Mouse (Mus musculus) lung, adult 18-20 months (tissue): Measurements from ENCODE around the gene Met.

ENCODE experiments used
- DNase-seq, 2 experiments: peaks; one replicate each; pipeline ENCODE4 v3.0.0; 2022; ENCODE audit warnings: mixed read lengths in 2 of 2

Met gene

DNA sequence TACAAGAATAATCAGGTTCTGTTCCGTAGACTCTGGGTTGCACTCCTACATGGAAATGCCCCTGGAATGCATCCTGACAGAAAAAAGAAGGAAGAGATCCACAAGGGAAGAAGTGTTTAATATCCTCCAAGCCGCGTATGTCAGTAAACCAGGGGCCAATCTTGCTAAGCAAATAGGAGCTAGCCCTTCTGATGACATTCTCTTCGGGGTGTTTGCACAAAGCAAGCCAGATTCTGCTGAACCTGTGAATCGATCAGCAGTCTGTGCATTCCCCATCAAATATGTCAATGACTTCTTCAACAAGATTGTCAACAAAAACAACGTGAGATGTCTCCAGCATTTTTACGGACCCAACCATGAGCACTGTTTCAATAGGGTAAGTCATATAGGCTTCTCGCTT, 28.5 kb downstream of the Met start:
- DNase-seq, result no peak

DNA sequence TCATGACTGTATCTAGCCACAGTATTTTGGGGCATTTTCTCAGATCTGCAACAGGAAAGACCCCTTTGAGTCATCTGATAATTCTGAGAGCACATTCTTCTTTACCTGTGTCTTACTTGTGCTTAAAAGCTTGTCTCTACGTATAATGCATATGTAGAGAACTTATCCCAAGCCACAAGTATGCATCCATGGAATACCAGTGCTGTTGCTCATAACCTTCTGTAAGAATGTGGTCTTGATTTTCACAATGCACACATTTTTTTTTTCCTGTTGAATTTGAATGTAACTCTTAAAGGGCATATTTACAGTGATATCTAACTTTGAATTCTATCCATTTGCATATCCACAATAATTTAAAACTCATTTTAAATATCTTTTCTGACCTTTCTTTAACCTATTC, 31.8 kb downstream of the Met start:
- no peak for DNase-seq

DNA sequence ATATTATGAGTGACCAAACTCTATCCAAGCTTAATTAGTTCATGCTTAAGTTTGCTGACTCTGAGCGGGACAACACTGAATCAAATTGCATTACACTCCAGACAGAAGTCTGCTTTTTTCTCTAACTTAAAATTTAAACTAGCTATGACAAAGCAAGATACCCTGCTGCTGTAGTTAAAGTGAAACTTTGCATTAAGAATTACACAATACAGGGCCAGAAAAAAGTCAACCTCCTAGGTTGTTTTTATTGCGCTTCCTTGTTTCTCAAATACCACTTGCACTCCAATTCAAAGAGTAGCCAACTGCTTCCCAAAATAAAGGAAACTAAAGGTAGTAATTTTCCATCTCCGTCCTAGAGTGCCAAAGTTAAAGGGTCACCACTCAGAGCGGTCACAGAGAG, 33.8 kb downstream of the Met start:
- no peak for DNase-seq

DNA sequence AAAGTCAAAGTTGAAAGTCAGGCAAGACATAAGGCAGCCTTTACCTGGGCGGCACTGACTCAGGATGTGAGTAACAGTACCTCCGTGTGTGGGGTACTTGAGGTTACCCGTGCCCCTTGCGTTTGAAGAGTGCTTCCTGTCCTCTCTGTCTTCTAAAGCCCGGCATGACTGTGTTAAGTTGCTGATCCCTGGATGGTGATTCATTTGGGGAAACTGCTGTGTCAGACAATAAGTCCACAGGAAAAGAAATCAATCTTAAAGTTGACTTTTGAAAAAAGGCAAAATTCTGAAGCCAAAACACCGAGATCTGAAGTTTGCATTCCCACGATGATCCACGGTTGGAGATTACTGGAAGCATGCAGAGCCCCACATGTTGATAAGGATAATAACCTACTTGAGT, 35.2 kb downstream of the Met start:
- DNase-seq, result no peak

DNA sequence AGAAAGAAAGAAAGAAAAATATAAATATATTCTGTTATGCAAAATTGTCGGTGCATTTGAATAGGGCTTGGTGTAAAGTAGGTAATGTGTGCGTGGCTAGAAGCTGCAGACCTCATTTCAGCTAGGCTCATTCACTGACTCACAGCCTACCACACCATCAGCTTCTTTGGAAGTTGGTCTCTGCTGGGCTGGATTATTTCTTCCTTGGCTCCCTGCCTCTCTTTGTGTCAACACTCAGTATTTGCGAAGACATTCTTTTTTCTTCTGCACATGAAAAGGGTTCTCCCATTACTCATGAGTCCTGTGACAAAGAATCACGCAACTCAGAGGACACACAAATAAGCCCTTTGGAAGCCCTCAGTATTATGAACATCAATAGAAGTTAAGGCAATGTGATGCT, 37.8 kb downstream of the Met start:
- DNase-seq, result no peak

DNA sequence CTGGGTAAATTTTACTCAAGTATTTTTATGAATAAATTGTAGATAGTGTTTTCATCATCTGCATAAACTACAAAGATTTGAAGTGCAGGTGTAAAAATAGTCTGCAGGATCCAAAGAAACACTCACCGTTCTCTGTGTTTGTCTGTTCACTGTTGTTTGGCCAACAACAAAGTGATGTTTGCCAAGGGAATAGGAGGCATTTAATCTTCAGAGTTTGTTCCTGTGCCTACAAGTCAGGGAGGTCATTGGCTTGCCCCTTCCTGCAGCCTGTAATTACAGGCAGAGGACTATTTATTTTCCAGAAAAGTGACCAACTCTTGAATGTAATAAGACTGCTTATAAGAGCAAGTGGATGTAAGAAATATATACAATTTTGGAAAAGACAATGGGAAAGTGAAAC, 38.7 kb downstream of the Met start:
- no peak for DNase-seq

DNA sequence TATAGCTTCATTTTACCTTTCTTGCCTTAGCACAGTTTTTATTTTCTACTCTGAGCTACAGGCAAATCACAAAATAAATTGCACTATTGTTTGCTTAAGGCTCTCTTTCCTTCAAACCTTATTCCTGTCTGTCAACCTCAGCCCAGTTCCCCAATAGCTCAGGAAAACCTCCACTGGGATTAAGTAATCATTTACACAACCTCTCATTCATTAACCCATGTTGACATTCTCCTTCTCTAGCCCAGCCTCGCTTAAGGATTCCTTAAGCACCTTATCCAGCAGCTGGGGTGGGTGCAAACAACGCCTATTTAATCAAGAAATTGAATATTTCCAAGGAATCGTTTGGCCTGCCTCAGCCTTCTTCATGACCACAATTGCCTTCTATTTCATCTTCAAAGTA, 40.1 kb downstream of the Met start:
- DNase-seq, result peak in 1 of 2 experiments; percentile 48

DNA sequence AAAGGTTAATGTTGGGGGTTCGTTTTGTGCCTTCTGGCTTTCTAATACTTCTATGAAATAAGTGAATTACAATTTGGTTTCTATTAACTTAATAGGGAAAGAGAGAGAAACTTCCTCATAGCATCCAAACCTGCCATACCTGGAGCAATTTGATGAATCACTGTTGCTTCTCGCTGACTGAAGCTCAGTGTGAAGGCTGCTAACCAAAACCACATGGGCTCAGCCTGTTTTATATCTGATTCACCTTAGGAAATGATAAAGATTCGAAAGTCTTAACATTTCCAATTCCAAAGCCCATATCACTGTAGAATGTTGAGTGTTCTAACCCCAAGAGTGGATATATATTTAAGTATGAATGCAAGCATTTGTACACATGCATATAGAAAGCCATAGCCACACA, 41.9 kb downstream of the Met start:
- DNase-seq, result no peak

DNA sequence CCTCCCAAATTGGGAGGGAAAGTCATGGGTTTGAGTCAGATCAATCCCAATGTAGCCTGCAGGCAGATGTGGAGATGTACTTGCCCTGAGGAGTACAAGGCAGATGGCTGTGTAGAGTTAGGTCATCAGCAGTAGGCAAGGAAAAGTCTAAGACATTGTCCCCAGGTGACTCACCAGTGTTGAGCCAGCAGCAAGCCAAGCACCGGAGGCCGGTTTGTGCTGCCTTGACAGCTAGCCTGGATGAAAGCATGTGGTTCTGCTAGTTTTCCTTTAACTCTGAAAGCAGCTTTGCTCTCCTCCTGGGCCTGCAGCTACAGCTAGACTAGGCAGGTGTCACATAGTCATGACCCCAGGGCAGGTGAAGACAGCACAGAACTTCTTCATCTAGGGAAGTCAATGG, 43.2 kb downstream of the Met start:
- peak; percentile 34 to 54 for DNase-seq

DNA sequence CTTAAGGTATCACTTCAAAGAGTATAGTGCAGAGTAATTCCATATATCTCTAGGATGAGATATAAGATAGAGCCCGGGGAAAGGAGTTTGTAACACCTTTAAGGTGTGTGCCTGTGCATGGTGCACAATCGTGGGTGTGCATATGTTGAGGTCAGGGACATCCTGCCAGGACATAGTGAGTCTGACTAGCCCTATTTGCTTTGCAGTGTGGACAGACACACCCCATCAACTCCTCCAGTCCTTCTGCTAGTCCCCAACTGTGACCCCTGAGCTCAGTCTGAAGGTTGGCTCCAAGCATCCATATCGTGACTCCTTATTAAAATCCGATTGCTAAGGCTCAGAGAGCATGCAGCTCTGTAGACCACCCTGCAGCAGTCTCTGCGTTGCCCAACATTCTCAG, 44.6 kb downstream of the Met start:
- DNase-seq, result no peak

DNA sequence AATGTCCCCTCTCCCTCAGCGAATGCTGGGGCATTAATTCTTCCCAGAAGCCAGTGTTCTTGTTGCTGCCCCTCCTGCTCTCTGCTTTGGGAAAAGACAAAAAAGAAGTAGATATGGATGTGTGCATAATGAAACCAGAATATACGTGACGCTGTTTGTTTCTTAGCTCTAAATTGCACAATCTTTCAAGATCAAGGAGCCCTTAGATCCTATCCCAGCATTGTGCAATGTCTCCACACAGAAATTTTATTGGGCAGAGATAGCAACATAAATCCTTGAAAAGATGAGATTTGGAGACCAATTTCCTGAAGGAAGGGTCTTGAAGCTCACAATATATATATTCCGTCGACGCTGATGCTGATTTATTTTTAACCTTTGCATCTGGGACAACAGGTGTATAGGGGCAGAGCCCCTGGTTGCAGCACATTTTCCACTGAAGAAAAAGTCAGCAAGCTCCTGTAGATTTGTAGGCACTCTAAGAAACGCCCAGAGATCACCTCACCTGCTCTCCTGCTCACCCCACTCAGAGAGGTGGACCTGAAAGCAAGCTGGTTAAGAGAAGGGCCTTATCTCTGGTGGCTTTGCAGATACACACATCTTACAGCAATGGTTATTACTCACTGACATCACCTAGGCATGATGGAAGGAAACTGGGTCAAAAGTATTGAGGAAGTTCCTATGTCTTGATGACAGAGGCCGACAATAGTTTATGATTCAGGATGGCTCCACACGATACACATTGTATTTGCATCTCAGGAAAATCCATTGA, 45.2 kb downstream of the Met start:
- no peak for DNase-seq

DNA sequence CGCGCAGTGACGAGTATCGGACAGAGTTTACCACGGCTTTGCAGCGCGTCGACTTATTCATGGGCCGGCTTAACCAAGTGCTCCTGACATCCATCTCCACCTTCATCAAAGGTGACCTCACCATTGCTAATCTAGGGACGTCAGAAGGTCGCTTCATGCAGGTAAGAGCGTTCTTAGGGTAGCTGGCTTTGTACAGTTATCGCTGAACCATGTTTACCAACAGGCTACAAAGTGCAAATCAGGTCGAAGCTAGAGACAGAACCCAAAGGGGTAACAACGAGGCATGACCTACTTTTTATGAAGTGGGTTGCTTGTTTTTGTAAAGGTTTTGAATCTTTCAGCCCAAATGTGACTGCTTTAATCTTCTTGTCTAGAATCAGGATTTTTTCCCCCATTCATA, 49.8 kb downstream of the Met start:
- no peak for DNase-seq

DNA sequence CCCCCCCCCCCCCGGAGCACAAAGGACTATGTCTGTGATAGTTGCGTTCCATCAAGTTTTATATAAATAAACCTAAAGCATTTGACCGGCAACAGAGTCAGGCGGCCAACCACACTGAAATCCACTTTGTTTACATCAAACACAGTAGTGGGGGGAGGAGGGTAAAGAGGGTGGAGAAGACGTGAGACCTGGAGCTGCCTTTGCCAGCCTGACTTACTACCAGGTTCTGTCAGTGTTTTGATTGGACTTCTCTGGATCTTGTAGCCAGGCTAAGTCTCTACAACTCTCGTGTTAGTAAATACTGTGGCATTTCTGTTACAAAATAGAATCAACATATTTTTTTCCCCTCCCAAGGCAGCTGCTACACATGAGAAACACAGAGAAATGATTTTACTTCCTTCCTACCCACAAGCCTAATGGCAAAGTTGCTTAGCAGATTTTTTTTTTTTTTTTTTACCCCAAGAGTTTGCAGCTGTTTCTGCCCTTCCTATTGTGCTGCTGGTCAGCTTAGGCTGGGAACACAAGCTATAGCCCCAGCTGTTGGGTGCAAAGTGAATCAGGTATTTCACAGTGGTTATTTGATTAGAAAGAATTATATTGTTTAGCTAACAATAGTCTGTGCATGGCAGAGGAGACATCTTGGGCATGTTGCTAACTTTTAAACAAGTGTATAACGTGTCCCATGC, 52.3 kb downstream of the Met start:
- DNase-seq, result no peak

DNA sequence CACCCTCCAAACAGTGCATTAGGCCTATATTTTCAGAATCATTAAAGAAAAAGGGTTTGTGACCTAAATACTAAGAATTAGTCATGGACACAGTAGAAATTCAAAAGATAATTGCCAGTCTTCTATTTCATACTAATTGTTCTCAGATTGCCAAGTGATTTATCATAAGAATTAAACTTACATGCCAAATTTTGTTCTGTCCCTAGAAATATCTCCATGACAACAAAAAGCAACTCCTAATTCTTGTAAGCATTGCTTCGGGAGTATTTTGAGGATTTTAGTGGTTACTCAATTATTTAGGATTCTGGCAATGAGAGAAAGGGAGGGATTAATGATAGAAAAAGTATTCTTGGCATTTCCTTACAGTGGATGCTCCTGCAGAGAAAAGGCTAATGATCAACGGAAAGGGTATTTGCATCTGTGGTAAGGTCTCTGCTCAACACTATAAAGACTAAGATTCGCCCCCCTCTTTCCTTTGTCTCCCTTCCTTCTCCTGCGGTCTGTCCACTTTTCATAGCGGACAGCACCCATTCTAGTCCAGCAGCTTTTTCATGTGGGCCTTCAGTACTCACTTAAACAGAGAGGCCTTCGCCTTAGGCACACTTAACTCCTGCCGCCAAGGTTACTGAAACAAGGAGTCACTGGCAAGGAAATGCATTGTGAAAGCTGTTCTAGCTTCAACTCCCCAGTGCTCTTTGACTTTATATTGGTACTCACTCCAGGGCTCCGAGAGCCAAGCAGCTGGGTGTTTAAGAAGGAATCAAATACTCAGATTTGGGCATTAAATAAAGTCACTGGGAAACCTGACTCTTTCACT, 58.5 kb downstream of the Met start:
- DNase-seq, result peak; percentile 19 to 56

DNA sequence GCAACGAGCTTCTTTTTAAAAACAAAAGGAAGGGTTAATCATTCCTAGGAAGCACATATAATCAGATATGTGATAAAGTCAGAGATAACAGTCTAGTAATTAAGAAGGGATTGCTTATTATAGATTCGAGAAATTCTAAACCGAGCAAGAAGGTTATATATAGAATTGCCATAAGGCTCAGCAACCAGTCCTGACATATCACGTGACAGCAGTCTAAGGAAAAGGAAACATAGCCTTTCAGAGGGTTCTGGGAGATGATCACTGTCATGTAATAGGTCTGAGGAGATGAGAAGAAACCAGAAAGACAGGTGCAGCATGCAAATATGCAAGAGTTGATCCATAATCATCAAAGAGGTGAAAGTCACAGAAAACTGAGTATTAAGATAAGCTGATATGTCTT, 59.3 kb downstream of the Met start:
- DNase-seq, result no peak

DNA sequence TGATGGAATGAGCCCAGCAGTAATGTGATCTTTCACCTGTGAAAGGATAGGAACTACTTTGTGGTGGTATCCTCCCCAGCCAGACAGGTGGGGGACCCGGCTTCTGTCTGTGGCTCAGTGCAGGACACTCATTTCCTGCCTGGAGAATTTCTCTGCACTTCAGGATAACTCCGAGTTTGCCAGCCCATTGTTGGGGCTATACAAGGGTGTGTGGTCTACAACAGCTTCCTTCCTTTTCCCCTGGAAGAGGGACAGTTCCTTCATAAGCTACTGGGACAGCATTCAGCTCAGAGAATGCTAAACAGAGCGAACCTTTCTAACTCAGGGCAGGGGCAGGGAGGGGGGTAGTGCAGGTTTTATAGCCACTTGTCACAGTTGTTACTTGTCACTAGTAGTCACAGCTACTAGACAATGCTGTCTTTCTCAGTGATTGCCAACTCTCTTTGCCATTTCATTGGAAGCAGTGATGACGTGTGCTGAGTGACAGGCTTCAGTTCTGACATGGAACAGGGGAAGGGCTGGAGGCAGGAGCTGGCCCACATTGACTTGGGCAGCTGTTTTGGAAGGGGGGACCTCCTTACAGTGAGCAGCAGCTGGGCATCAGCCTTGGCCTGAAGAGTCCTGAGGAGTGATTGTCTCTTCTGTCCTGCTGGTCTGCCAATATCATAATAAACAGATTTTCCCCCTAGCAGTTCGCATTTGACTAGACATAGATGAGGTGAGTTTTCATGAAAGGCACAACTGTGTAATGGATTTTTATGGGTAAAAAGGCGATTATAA, 66.1 kb downstream of the Met start:
- DNase-seq, result no peak

DNA sequence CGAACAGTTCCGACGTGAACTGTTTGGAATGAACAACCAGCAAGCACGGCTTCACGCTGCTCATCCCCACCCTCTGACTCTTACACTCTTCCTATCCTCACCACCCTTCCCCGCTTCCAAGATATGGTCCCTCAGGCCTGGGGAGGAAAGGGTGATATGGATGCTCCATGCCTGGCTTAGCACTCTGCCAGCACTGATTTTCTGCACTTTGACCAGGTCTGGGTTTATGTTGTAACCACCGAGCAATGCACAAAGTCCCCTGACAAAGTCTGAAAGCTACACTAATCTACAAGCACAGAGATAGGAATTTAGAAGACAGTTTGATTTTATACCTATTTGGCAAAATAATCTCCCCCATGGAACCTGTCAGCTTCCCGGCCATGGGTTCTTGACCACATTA, 78.0 kb downstream of the Met start:
- no peak for DNase-seq

DNA sequence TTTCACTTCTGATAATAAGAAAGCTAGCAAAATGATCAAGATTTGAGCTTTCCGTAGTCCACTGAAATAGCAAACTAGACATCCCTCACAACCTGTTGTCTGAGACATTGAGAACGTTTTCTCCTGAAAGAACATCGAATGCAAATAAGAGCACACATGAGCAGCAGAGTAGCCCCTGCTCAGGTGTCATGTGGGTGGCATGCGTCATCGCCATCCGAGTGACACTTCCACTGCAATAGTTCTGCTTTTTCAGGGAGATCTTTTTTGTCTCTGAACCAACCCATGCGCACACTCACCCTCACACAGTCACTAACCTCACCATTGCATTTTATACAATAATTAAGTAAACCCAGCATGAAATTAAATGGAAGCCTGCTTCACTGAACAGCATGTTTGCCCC, 78.8 kb downstream of the Met start:
- DNase-seq, result no peak

DNA sequence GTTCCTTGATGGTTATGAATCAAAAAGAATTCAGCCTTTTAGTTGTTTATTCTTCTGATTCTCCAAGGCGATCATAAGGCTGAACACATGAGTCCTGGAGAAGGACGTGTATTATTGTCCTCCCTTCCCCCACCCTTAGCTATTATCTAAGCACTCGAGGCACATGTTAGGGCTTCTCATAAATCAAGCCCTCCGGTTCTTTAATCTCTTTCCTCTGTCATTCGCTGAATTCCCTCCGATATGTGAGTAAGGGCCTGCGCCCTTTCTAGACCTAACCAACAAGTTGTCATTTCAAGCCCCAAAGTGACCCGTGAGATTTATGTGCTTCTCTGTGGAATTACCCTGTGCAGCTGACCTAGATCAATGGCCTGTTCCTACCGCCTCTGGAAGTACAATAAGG, 81.9 kb downstream of the Met start:
- no peak for DNase-seq

DNA sequence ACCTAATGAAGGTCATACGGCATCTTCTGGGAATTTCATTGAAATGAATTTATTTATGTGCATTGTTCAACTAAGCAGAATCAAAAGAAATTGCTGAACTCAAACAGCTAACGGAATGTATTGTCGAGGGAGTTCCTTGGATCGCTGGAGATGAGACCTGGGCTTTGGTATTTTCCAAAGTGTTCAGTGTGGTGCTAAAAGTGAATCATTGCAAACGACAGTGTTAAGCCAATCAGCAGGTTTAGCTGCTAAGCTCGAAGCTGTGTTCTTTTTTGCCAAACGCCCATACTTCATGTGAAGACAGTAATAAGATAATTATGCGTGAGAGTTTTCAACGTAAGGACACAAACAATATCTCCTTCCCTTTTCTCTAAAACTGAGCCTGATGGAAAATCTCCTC, 82.7 kb downstream of the Met start:
- no peak for DNase-seq

DNA sequence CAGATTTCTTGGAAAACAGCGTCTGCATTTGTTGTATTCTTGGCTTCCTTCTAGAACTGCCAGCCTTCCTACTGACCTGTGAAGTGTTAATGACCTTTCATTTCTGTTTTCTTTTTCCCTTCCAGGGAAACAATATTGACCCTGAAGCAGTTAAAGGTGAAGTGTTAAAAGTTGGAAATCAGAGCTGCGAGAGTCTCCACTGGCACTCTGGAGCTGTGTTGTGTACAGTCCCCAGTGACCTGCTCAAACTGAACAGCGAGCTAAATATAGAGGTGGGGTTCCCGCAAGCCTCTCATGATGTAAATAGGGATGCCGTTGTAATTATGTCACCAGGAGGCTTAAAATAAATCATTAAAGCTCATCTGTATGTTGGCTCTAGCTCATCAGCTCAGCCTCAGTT, 83.2 kb downstream of the Met start:
- no peak for DNase-seq

DNA sequence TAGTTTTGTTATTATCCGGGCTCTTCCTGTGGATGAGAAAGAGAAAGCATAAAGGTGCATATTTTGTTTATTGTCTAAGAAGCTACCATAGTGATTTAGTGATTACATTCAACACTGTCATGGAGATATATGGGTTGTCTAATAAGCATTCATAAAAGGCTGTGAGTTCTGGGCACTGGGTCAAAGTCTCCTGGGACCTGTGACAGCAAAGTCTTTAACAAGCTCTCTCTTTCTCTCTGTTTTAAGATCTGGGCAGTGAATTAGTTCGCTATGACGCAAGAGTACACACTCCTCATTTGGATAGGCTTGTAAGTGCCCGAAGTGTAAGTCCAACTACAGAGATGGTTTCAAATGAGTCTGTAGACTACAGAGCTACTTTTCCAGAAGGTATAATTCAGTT, 85.2 kb downstream of the Met start:
- peak; percentile 14 to 26 for DNase-seq

DNA sequence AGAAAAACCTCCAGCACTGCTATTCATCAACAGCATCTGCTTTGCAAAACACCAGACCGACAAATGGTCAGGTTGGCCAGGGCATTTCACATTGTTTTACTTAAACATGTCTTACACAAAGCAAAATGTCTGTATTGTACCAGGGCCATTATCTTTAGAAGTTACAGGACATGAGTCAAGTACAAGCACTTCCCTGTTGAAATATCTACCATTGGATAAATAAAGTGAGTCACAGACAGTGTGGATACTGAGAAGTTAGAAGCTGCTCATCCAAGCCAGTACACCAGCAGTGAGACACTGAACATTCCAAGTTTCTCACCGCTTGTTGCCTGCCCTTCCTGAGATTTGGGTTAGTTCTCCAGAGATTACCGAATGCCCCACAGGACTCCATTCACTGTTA, 86.0 kb downstream of the Met start:
- DNase-seq, result no peak
